Mouse (Mus musculus) CH12.LX (cell line): Measurements from ENCODE around the gene Grsf1. TPM values are rescaled to one million over a fixed set of nuclear protein-coding genes. Genes with fewer than 3 reads are reported as not detected.
A peak's percentile ranks its signal among the peaks of the same experiment; 100 is the strongest.

ENCODE experiments used
- DNase-seq: peaks from one replicate; pipeline ENCODE4 v3.0.0-alpha.2; 2013; ENCODE audit errors: extremely low read depth
- H3K27ac ChIP-seq: 2 replicates; pipeline ENCODE4 v1.5.1; 2012; ENCODE audit warnings: low read depth, mild to moderate bottlenecking, control low read depth, moderate library complexity; ENCODE audit not compliant: insufficient read depth
- H3K27me3 ChIP-seq: replicated peaks from 2 replicates; pipeline ENCODE3; 2012; ENCODE audit warnings: inconsistent platforms
- H3K36me3 ChIP-seq, 2 experiments: replicated peaks in 1 of 2; 2 replicates each; pipeline versions ENCODE3 to v1.6.1; 2012; ENCODE audit warnings: inconsistent platforms in 1 of 2, low read length in 1 of 2, mild to moderate bottlenecking in 1 of 2, mixed read lengths in 1 of 2, moderate library complexity in 1 of 2; ENCODE audit not compliant: control insufficient read depth in 1 of 2, insufficient read depth in 1 of 2
- H3K4me1 ChIP-seq, 2 experiments: 2 replicates each; pipeline ENCODE4 v1.6.1; 2012; ENCODE audit warnings: inconsistent platforms in 1 of 2, moderate library complexity in 1 of 2; ENCODE audit not compliant: insufficient read depth in 2 of 2, control insufficient read depth in 1 of 2
- H3K4me2 ChIP-seq: 2 replicates; pipeline ENCODE4 v1.6.1; 2012; ENCODE audit warnings: low read depth, mild to moderate bottlenecking, control low read depth; ENCODE audit not compliant: poor library complexity, insufficient read depth, severe bottlenecking
- H3K4me3 ChIP-seq, 3 experiments: fragments of 150-350 bp in 1 of 3; sonication (generic) in 1 of 3; replicated peaks in 1 of 3; 2 replicates each; pipeline versions ENCODE3 to v1.5.1; 2011 to 2012; ENCODE audit warnings: low read depth in 2 of 3, low read length in 2 of 3, mild to moderate bottlenecking in 2 of 3, moderate library complexity in 2 of 3, control low read depth in 1 of 3, improper control_type of control experiment in 1 of 3, inconsistent platforms in 1 of 3, mixed read lengths in 1 of 3; ENCODE audit not compliant: poor library complexity in 1 of 3
- H3K79me2 ChIP-seq: replicated peaks from 2 replicates; pipeline ENCODE4 v1.6.1; 2012; ENCODE audit warnings: mild to moderate bottlenecking, moderate library complexity; ENCODE audit not compliant: control insufficient read depth, poor library complexity, insufficient read depth, severe bottlenecking; ENCODE audit errors: extremely low read depth
- H3K9ac ChIP-seq: 2 replicates; pipeline ENCODE4 v1.6.1; 2012; ENCODE audit warnings: low read depth, mild to moderate bottlenecking, control low read depth, moderate library complexity; ENCODE audit not compliant: insufficient read depth
- H3K9me3 ChIP-seq: replicated peaks from 2 replicates; pipeline ENCODE3; 2012; ENCODE audit warnings: low read length, inconsistent platforms, mixed read lengths
- BHLHE40 ChIP-seq: IDR thresholded peaks from 2 replicates; pipeline ENCODE4 v1.6.1; 2011; ENCODE audit warnings: mild to moderate bottlenecking, low read depth, low read length, improper control_type of control experiment
- CHD2 ChIP-seq: IDR thresholded peaks from 2 replicates; pipeline ENCODE4 v1.6.1; 2011; ENCODE audit warnings: low read length, improper control_type of control experiment
- CTCF ChIP-seq, 2 experiments: IDR thresholded peaks in 1 of 2; conservative IDR thresholded peaks in 1 of 2; 2 replicates each; pipeline ENCODE4 v1.5.1; 2011 to 2012; ENCODE audit warnings: low read depth in 2 of 2, low read length in 2 of 2, improper control_type of control experiment in 1 of 2, inconsistent platforms in 1 of 2, mild to moderate bottlenecking in 1 of 2, moderate library complexity in 1 of 2
- ELF1 ChIP-seq: IDR thresholded peaks from 2 replicates; pipeline ENCODE4 v1.6.1; 2014; ENCODE audit warnings: low read depth, mild to moderate bottlenecking, inconsistent platforms, low read length, improper control_type of control experiment
- EP300 ChIP-seq: IDR thresholded peaks from 2 replicates; pipeline ENCODE4 v1.6.1; 2011; ENCODE audit warnings: low read length, improper control_type of control experiment
- ETS1 ChIP-seq: conservative IDR thresholded peaks from 2 replicates; pipeline ENCODE4 v1.6.1; 2012; ENCODE audit warnings: low read depth, mild to moderate bottlenecking, inconsistent platforms, low read length, improper control_type of control experiment, moderate library complexity
- HCFC1 ChIP-seq: IDR thresholded peaks from 2 replicates; pipeline ENCODE4 v1.6.1; 2012; ENCODE audit warnings: low read depth, mild to moderate bottlenecking, inconsistent platforms, low read length, improper control_type of control experiment
- IRF4 ChIP-seq: IDR thresholded peaks from 2 replicates; pipeline ENCODE4 v1.6.1; 2014; ENCODE audit warnings: low read depth, mild to moderate bottlenecking, inconsistent platforms, low read length, improper control_type of control experiment
- JUN ChIP-seq: IDR thresholded peaks from 2 replicates; pipeline ENCODE4 v1.6.1; 2011; ENCODE audit warnings: low read depth, mild to moderate bottlenecking, low read length, improper control_type of control experiment, moderate library complexity; ENCODE audit not compliant: insufficient read depth
- KAT2A ChIP-seq: IDR thresholded peaks from 2 replicates; pipeline ENCODE4 v1.6.1; 2012; ENCODE audit warnings: low read length, improper control_type of control experiment, inconsistent platforms; ENCODE audit not compliant: insufficient replicate concordance
- MAFK ChIP-seq: IDR thresholded peaks from 2 replicates; pipeline ENCODE4 v1.6.1; 2011; ENCODE audit warnings: low read length, improper control_type of control experiment; ENCODE audit not compliant: insufficient replicate concordance
- MAX ChIP-seq: IDR thresholded peaks from 2 replicates; pipeline ENCODE4 v1.6.1; 2011; ENCODE audit warnings: low read length, improper control_type of control experiment
- MAZ ChIP-seq: IDR thresholded peaks from 2 replicates; pipeline ENCODE4 v1.6.1; 2012; ENCODE audit warnings: low read depth, mild to moderate bottlenecking, inconsistent platforms, low read length, improper control_type of control experiment, moderate library complexity
- MEF2A ChIP-seq: IDR thresholded peaks from 2 replicates; pipeline ENCODE4 v1.6.1; 2014; ENCODE audit warnings: low read depth, mild to moderate bottlenecking, inconsistent platforms, low read length, improper control_type of control experiment, borderline replicate concordance
- MYC ChIP-seq: IDR thresholded peaks from 2 replicates; pipeline ENCODE4 v1.6.1; 2011; ENCODE audit warnings: low read depth, mild to moderate bottlenecking, improper control_type of control experiment, low read length
- NELFE ChIP-seq: IDR thresholded peaks from 2 replicates; pipeline ENCODE4 v1.6.1; 2011; ENCODE audit warnings: low read depth, low read length, improper control_type of control experiment
- PAX5 ChIP-seq: IDR thresholded peaks from 2 replicates; pipeline ENCODE4 v1.6.1; 2012; ENCODE audit warnings: low read length, inconsistent platforms, mixed read lengths
- POLR2A ChIP-seq: IDR thresholded peaks from 2 replicates; pipeline ENCODE4 v1.6.1; 2011; ENCODE audit warnings: low read depth, mild to moderate bottlenecking, improper control_type of control experiment, low read length
- RAD21 ChIP-seq: IDR thresholded peaks from 2 replicates; pipeline ENCODE4 v1.6.1; 2011; ENCODE audit warnings: low read depth, mild to moderate bottlenecking, low read length, improper control_type of control experiment, moderate library complexity
- RCOR1 ChIP-seq: conservative IDR thresholded peaks from 2 replicates; pipeline ENCODE4 v1.6.1; 2012; ENCODE audit warnings: low read depth, mild to moderate bottlenecking, inconsistent platforms, low read length, improper control_type of control experiment
- SIN3A ChIP-seq: IDR thresholded peaks from 2 replicates; pipeline ENCODE4 v1.6.1; 2012; ENCODE audit warnings: low read length, improper control_type of control experiment, inconsistent platforms
- SMC3 ChIP-seq: IDR thresholded peaks from 2 replicates; pipeline ENCODE4 v1.6.1; 2011; ENCODE audit warnings: low read depth, low read length, improper control_type of control experiment
- TCF12 ChIP-seq: IDR thresholded peaks from 2 replicates; pipeline ENCODE4 v1.6.1; 2014; ENCODE audit warnings: low read depth, mild to moderate bottlenecking, inconsistent platforms, low read length, improper control_type of control experiment
- UBTF ChIP-seq: IDR thresholded peaks from 2 replicates; pipeline ENCODE4 v1.6.1; 2012; ENCODE audit warnings: low read depth, mild to moderate bottlenecking, inconsistent platforms, low read length, improper control_type of control experiment, moderate library complexity
- USF1 ChIP-seq: IDR thresholded peaks from 2 replicates; pipeline ENCODE4 v1.6.1; 2014; ENCODE audit warnings: low read depth, mild to moderate bottlenecking, inconsistent platforms, low read length, improper control_type of control experiment
- USF2 ChIP-seq: conservative IDR thresholded peaks from 2 replicates; pipeline ENCODE4 v1.6.1; 2011; ENCODE audit warnings: low read depth, low read length, improper control_type of control experiment
- ZKSCAN1 ChIP-seq: IDR thresholded peaks from 2 replicates; pipeline ENCODE4 v1.6.1; 2012; ENCODE audit warnings: low read depth, inconsistent platforms, low read length, improper control_type of control experiment, borderline replicate concordance
- ZMIZ1 ChIP-seq: IDR thresholded peaks from 2 replicates; pipeline ENCODE4 v1.6.1; 2012; ENCODE audit warnings: low read depth, mild to moderate bottlenecking, inconsistent platforms, low read length, improper control_type of control experiment
- ZNF384 ChIP-seq: IDR thresholded peaks from 2 replicates; pipeline ENCODE4 v1.6.1; 2012; ENCODE audit warnings: low read depth, low read length, improper control_type of control experiment, inconsistent platforms
- dilution Hi-C: fragments of 300-500 bp; cut with MboI; formaldehyde crosslinking; loops from 2 replicates; pipeline ENCODE4 v1.14.3; 2020; ENCODE audit warnings: low sequenced_read_pairs; ENCODE audit not compliant: extremely low pct_unique_long_range_greater_than_20kb, extremely low pct_ligation_motif_present
- in situ Hi-C: fragments of 300-500 bp; cut with MboI; formaldehyde crosslinking; loops from 3 replicates; pipeline ENCODE4 v1.14.3; 2019; ENCODE audit warnings: low sequenced_read_pairs, low pct_ligation_motif_present, low pct_unique_long_range_greater_than_20kb, mixed read lengths
- polyA plus RNA-seq: library from polyadenylated mRNA; unstranded; fragments of >175 nt; gene quantifications from 2 replicates; pipeline ENCODE4 v1.2.1, GENCODE M21; 2012; ENCODE audit warnings: low read depth; ENCODE audit not compliant: insufficient read length
- total RNA-seq, 2 experiments: library from RNA; depleted of rRNA; stranded (reverse); fragments of 300-350 nt in 1 of 2; fragments of >200 nt in 1 of 2; gene quantifications; 2 replicates each; pipeline ENCODE4 v1.2.3; 2012 to 2014

The Grsf1 gene
- total and polyA plus RNA-seq, 3 experiments = 56.8 to 109 (median 100) TPM

DNA sequence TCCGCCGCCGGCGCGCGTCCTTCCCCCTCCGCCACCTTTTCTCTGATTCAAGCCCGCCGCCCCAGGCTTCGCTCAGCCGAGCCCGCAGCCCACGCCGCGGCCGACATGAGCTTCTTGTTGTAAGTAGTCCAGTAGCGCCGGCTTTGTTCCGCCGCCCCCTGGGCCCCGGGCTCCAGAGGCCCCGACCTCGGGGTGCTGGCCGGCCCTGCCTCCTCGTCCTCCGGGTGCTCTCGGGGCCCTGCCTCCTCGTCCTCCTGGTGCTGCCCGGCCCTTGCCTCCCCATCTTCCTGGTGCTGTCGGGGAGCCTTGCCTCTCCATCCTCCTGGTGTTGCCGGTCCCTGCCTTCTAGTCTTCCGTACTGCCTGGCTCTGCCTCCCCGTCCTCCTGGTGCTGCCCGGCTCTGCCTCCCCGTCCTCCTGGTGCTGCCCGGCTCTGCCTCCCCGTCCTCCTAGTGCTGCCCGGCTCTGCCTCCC lies 45.1 kb upstream of the Grsf1 start:
- TF ChIP-seq MAX = no peak
- TF ChIP-seq MAZ = no peak
- no peak for TF ChIP-seq CHD2
- no peak for TF ChIP-seq ETS1
- TF ChIP-seq UBTF = 0 out of 2 replicates have a peak, but pooled peaks have one; percentile 26
- in situ Hi-C loops = no loop called here
- H3K27ac ChIP-seq = peak overlapping the region; percentile 41; the same call in 1 of the 2 replicates

GRCm38 (mm10) chr5:88720116-88721002 lies 44.4 kb upstream of the Grsf1 start, which contains the start of gene Mob1b:
Mob1b (plus strand) TSS chr5:88720855.
- Histone ChIP-seq H3K27me3 (no peaks in the 10 kb centered on the region), H3K79me2 (peaks cover 27% of the 10 kb centered on the region), H3K9me3 (no peaks in the 10 kb centered on the region), H3K4me1 (peaks cover 15 to 51% of the 10 kb centered on the region in 2 experiments), H3K27ac (peak within 1 kb of the TSS; percentile 41; the same call in 1 of the 2 replicates), H3K4me3 (peak within 1 kb of the TSS; percentile 76 to 100 (median 99)), H3K4me2 (peak within 1 kb of the TSS; percentile 72), H3K36me3 (peaks cover 0 to 10% of the 10 kb centered on the region in 2 experiments), H3K9ac (peak within 1 kb of the TSS; percentile 99)
- dilution Hi-C loops (no loop called here), in situ Hi-C loops (no loop called here)
- DNase-seq = peak; percentile 88
- peak; percentile 92 for TF ChIP-seq NELFE
- peak; percentile 71 for TF ChIP-seq HCFC1
- peak; percentile 71 for TF ChIP-seq UBTF
- TF ChIP-seq SMC3 = no peak
- no peak for TF ChIP-seq KAT2A
- peak; percentile 91 for TF ChIP-seq USF1
- TF ChIP-seq MAX = peak; percentile 93
- no peak for TF ChIP-seq RAD21
- TF ChIP-seq SIN3A = peak; percentile 51
- TF ChIP-seq USF2 = peak; percentile 80
- TF ChIP-seq ELF1 = peak; percentile 85
- peak; percentile 49; the same call in 1 of the 2 replicates for TF ChIP-seq MYC
- TF ChIP-seq ZNF384 = peak; percentile 80
- no peak for TF ChIP-seq RCOR1
- no peak for TF ChIP-seq CTCF (conservative IDR thresholded peaks at IDR 0.05 in 1 of 2, IDR thresholded peaks at IDR 0.05 in 1 of 2; ENCODE audit: low read depth in 2 of 2, low read length in 2 of 2)
- peak; percentile 30; the same call in 1 of the 2 replicates for TF ChIP-seq IRF4
- peak; percentile 96 for TF ChIP-seq BHLHE40
- no peak for TF ChIP-seq EP300
- no peak for TF ChIP-seq PAX5
- TF ChIP-seq MAZ = no peak
- no peak for TF ChIP-seq ZKSCAN1
- TF ChIP-seq ETS1 = peak; percentile 57
- peak; percentile 13; the same call in 1 of the 2 replicates for TF ChIP-seq MEF2A
- peak; percentile 95 for TF ChIP-seq POLR2A
- no peak for TF ChIP-seq JUN
- TF ChIP-seq MAFK = no peak
- peak; percentile 95 for TF ChIP-seq ZMIZ1
- peak; percentile 99 for TF ChIP-seq CHD2
- peak; percentile 91 for TF ChIP-seq TCF12

More for the DNA sequence above, 45.1 kb upstream of the Grsf1 start:
- dilution Hi-C loops = no loop called here
- H3K4me2 ChIP-seq = peak overlapping the region; percentile 60
- no peaks in the 10 kb centered on the region for H3K27me3 ChIP-seq
- H3K9ac ChIP-seq = peak overlapping the region; percentile 99
- peak overlapping the region; percentile 73 to 100 (median 99) for H3K4me3 ChIP-seq
- no peaks in the 10 kb centered on the region for H3K9me3 ChIP-seq
- peaks cover 31% of the 10 kb centered on the region for H3K79me2 ChIP-seq
- H3K36me3 ChIP-seq = peaks cover 0 to 10% of the 10 kb centered on the region in 2 experiments
- peaks cover 15 to 50% of the 10 kb centered on the region in 2 experiments for H3K4me1 ChIP-seq
- DNase-seq = no peak
